Mouse (Mus musculus) limb, embryonic 11.5 days (tissue): ENCODE results near the gene Olfr709-ps1. TPM values are rescaled to one million over a fixed set of nuclear protein-coding genes. Genes with fewer than 3 reads are reported as not detected.

ENCODE experiments used
- ATAC-seq: fragments of 200-750 bp; cut with Nextera tagmentation; 2 replicates; pipeline ENCODE4 v1.8.0; 2017; ENCODE audit warnings: low read depth; ENCODE audit not compliant: insufficient number of reproducible peaks, low FRiP score, low TSS enrichment
- DNase-seq: peaks from one replicate; pipeline ENCODE4 v3.0.0-alpha.2; 2015; ENCODE audit warnings: low spot score
- H3K27ac ChIP-seq: fragments of 300-500 bp; sonication (generic); replicated peaks from 2 replicates; pipeline ENCODE4 v1.5.1; 2014; ENCODE audit warnings: low read depth, mild to moderate bottlenecking, low read length
- H3K27me3 ChIP-seq: fragments of 300-500 bp; sonication (generic); 2 replicates; pipeline ENCODE4 v1.6.1; 2014; ENCODE audit warnings: mild to moderate bottlenecking, low read length, mixed read lengths; ENCODE audit not compliant: control insufficient read depth, insufficient read depth
- H3K36me3 ChIP-seq: fragments of 300-500 bp; sonication (generic); 2 replicates; pipeline ENCODE4 v1.6.1; 2014; ENCODE audit warnings: mild to moderate bottlenecking, low read length, moderate library complexity, mixed read lengths; ENCODE audit not compliant: control insufficient read depth, insufficient read depth
- H3K4me1 ChIP-seq: fragments of 300-500 bp; sonication (generic); 2 replicates; pipeline ENCODE4 v1.6.1; 2014; ENCODE audit warnings: low read length, mixed read lengths; ENCODE audit not compliant: control insufficient read depth, insufficient read depth
- H3K4me2 ChIP-seq: fragments of 300-500 bp; sonication (generic); 2 replicates; pipeline ENCODE4 v1.6.1; 2014; ENCODE audit warnings: low read depth, mild to moderate bottlenecking, moderate library complexity; ENCODE audit not compliant: severe bottlenecking
- H3K4me3 ChIP-seq: fragments of 300-500 bp; sonication (generic); 2 replicates; pipeline ENCODE4 v1.5.1; 2014; ENCODE audit warnings: low read depth, low read length
- H3K9ac ChIP-seq: fragments of 300-500 bp; sonication (generic); 2 replicates; pipeline ENCODE4 v1.6.1; 2014; ENCODE audit warnings: mild to moderate bottlenecking, low read length
- H3K9me3 ChIP-seq: fragments of 300-500 bp; sonication (generic); 2 replicates; pipeline ENCODE4 v1.6.1; 2016; ENCODE audit warnings: low read length; ENCODE audit not compliant: control insufficient read depth
- WGBS: fragments of 180-500 bp; shearing (Covaris S2); extraction: QIAGEN DNeasy Blood & Tissue Kit; methylation state at CpG from one replicate; pipeline ENCODE4 v1.1.7; 2014; 5-methylcytosine and 5-hydroxymethylcytosine counted together
- polyA plus RNA-seq: library from polyadenylated mRNA; unstranded; fragments of >200 nt; fragmentation: Nextera tagmentation; extraction: Ambion mirVana; gene quantifications from 2 replicates; pipeline ENCODE4 v1.2.1, GENCODE M21; 2014

Olfr709-ps1 gene
- polyA plus RNA-seq, 1 experiment from 2014 or later = not detected

- Histone ChIP-seq H3K4me2 (no peak within 1 kb of the TSS), H3K27me3 (no peaks in the 10 kb centered on the region), H3K36me3 (no peaks in the 10 kb centered on the region), H3K9ac (no peak within 1 kb of the TSS), H3K4me1 (no peaks in the 10 kb centered on the region), H3K9me3 (no peaks in the 10 kb centered on the region), H3K4me3 (no peak within 1 kb of the TSS), H3K27ac (no peak within 1 kb of the TSS)
- DNase-seq (no peak), ATAC-seq (no peak)
- 83% methylated on average over 3 of the region's 3 CpGs for WGBS
Observed at GRCm38 (mm10) chr7:106876791-106877190, 55.2 kb downstream of the Olfr709-ps1 start, which contains the start of gene Olfr705. Olfr705 (minus strand) TSS chr7:106876891.

Other genes starting within 250 kb of the Olfr709-ps1 start
- not detected in 2 replicates for gene Olfr694, start 240.4 kb downstream of the Olfr709-ps1 start, polyA plus RNA-seq
- not detected in 2 replicates for gene Olfr695, start 215.8 kb downstream of the Olfr709-ps1 start, polyA plus RNA-seq
- not detected in 2 replicates for gene Olfr697, start 189.8 kb downstream of the Olfr709-ps1 start, polyA plus RNA-seq
- not detected in 2 replicates for gene Olfr698, start 176.8 kb downstream of the Olfr709-ps1 start, polyA plus RNA-seq
- gene Olfr699, start 139.0 kb downstream of the Olfr709-ps1 start, polyA plus RNA-seq = not detected in 2 replicates
- not detected in 2 replicates for gene Olfr700, start 123.4 kb downstream of the Olfr709-ps1 start, polyA plus RNA-seq
- gene Olfr701, start 118.1 kb downstream of the Olfr709-ps1 start, polyA plus RNA-seq = not detected in 2 replicates
- gene Olfr702, start 98.3 kb downstream of the Olfr709-ps1 start, polyA plus RNA-seq = not detected in 2 replicates
- not detected in 2 replicates for gene Olfr703, start 88.9 kb downstream of the Olfr709-ps1 start, polyA plus RNA-seq
- gene Olfr704, start 69.0 kb downstream of the Olfr709-ps1 start, polyA plus RNA-seq = not detected in 2 replicates
- not detected in 2 replicates for gene Olfr705, start 55.3 kb downstream of the Olfr709-ps1 start, polyA plus RNA-seq
- not detected in 2 replicates for gene Olfr706, start 44.1 kb downstream of the Olfr709-ps1 start, polyA plus RNA-seq
- not detected in 2 replicates for gene Olfr707, start 31.0 kb downstream of the Olfr709-ps1 start, polyA plus RNA-seq
- gene Olfr1532-ps1, start 24.2 kb downstream of the Olfr709-ps1 start, polyA plus RNA-seq = not detected in 2 replicates
- not detected in 2 replicates for gene Olfr710, start 16.1 kb upstream of the Olfr709-ps1 start, polyA plus RNA-seq
- gene Olfr6, start 31.7 kb upstream of the Olfr709-ps1 start, polyA plus RNA-seq = not detected in 2 replicates
- gene Olfr711, start 43.2 kb upstream of the Olfr709-ps1 start, polyA plus RNA-seq = not detected in 2 replicates
- not detected in 2 replicates for gene Olfr2, start 73.9 kb upstream of the Olfr709-ps1 start, polyA plus RNA-seq
- not detected in 2 replicates for gene Olfr713, start 99.0 kb upstream of the Olfr709-ps1 start, polyA plus RNA-seq
- gene Olfr714, start 138.8 kb upstream of the Olfr709-ps1 start, polyA plus RNA-seq = not detected in 2 replicates
- gene Olfr17, start 161.0 kb upstream of the Olfr709-ps1 start, polyA plus RNA-seq = not detected in 2 replicates
- not detected in 2 replicates for gene Olfr715b, start 178.2 kb upstream of the Olfr709-ps1 start, polyA plus RNA-seq
- not detected in 2 replicates for gene Olfr715, start 198.9 kb upstream of the Olfr709-ps1 start, polyA plus RNA-seq
- not detected in 2 replicates for gene Olfr716, start 206.1 kb upstream of the Olfr709-ps1 start, polyA plus RNA-seq
- gene Nlrp14, start 234.8 kb upstream of the Olfr709-ps1 start, polyA plus RNA-seq = not detected in 2 replicates